Mouse (Mus musculus): ENCODE measurements around the gene Dnah5.

The Dnah5 gene

GRCm38 (mm10) chr15:28502820-28503219 lies 299.3 kb downstream of the Dnah5 start:
- DNase-seq = no peak

- DNase-seq = no peak
Measured at GRCm38 (mm10) chr15:28515176-28515575, 311.6 kb downstream of the Dnah5 start.

All from kidney, adult 18-20 months (tissue).